Mouse (Mus musculus) neural tube, embryonic 11.5 days (tissue): ENCODE data around the gene Kcnab1. TPM values are rescaled to one million over a fixed set of nuclear protein-coding genes. Genes with fewer than 3 reads are reported as not detected.
"Not testable (repeated sequence)": the region's sequence is repeated elsewhere in the genome, so short reads cannot be mapped to it uniquely, and the experiment has no call there.

Source experiments
- ATAC-seq: fragments of 200-750 bp; cut with Nextera tagmentation; 2 replicates; pipeline ENCODE4 v1.8.0; 2017; ENCODE audit warnings: moderate number of reproducible peaks, mild to moderate bottlenecking, moderate TSS enrichment, moderate library complexity; ENCODE audit not compliant: insufficient read depth, low FRiP score, low TSS enrichment
- DNase-seq: peaks from one replicate; pipeline ENCODE4 v3.0.0-alpha.2; 2015; ENCODE audit warnings: low spot score
- H3K27ac ChIP-seq: fragments of 300-500 bp; sonication (generic); 2 replicates; pipeline ENCODE4 v1.5.1; 2014; ENCODE audit warnings: low read depth, mild to moderate bottlenecking, low read length
- H3K27me3 ChIP-seq: fragments of 300-500 bp; sonication (generic); 2 replicates; pipeline ENCODE4 v1.6.1; 2014; ENCODE audit warnings: mild to moderate bottlenecking, low read length, mixed read lengths; ENCODE audit not compliant: control insufficient read depth, insufficient read depth
- H3K36me3 ChIP-seq: fragments of 300-500 bp; sonication (generic); 2 replicates; pipeline ENCODE4 v1.6.1; 2014; ENCODE audit warnings: mild to moderate bottlenecking, low read length, moderate library complexity, mixed read lengths; ENCODE audit not compliant: control insufficient read depth, insufficient read depth
- H3K4me1 ChIP-seq: fragments of 300-500 bp; sonication (generic); 2 replicates; pipeline ENCODE4 v1.6.1; 2014; ENCODE audit warnings: low read length, mixed read lengths; ENCODE audit not compliant: control insufficient read depth, insufficient read depth
- H3K4me2 ChIP-seq: fragments of 300-500 bp; sonication (generic); 2 replicates; pipeline ENCODE4 v1.6.1; 2014; ENCODE audit warnings: low read depth, mild to moderate bottlenecking, moderate library complexity
- H3K4me3 ChIP-seq: fragments of 300-500 bp; sonication (generic); 2 replicates; pipeline ENCODE4 v1.5.1; 2014; ENCODE audit warnings: low read depth, low read length
- H3K9ac ChIP-seq: fragments of 300-500 bp; sonication (generic); 2 replicates; pipeline ENCODE4 v1.6.1; 2014; ENCODE audit warnings: mild to moderate bottlenecking, low read length
- H3K9me3 ChIP-seq: fragments of 300-500 bp; sonication (generic); 2 replicates; pipeline ENCODE4 v1.6.1; 2016; ENCODE audit warnings: low read length; ENCODE audit not compliant: control insufficient read depth
- WGBS: fragments of 180-500 bp; shearing (Covaris S2); extraction: QIAGEN DNeasy Blood & Tissue Kit; methylation state at CpG from one replicate; pipeline ENCODE4 v1.1.7; 2014; 5-methylcytosine and 5-hydroxymethylcytosine counted together
- polyA plus RNA-seq: library from polyadenylated mRNA; unstranded; fragments of >200 nt; fragmentation: Nextera tagmentation; extraction: Ambion mirVana; gene quantifications from 2 replicates; pipeline ENCODE4 v1.2.1, GENCODE M21; 2014

Gene Kcnab1
- polyA plus RNA-seq, 1 experiment from 2014 or later: 7.7 TPM

- Histone ChIP-seq H3K4me1 (no peaks in the 10 kb centered on the region), H3K4me2 (no peak overlapping the region), H3K4me3 (no peak overlapping the region), H3K36me3 (peaks cover 5% of the 10 kb centered on the region; the same call in 1 of the 2 replicates), H3K9ac (no peak overlapping the region), H3K27me3 (no peaks in the 10 kb centered on the region), H3K27ac (no peak overlapping the region), H3K9me3 (no peaks in the 10 kb centered on the region)
- ATAC-seq: no peak
- peak; percentile 49 for DNase-seq
- 77% methylated on average over 4 of the region's 4 CpGs for WGBS
These were observed 270.8 kb downstream of the Kcnab1 start for GRCm38 (mm10) chr3:65379884-65380539.

GRCm38 (mm10) chr3:65381094-65381493, 271.9 kb downstream of the Kcnab1 start:
- Histone ChIP-seq H3K36me3 (peaks cover 5% of the 10 kb centered on the region; the same call in 1 of the 2 replicates), H3K27ac (no peak overlapping the region), H3K9me3 (no peaks in the 10 kb centered on the region), H3K4me2 (no peak overlapping the region), H3K4me3 (no peak overlapping the region), H3K27me3 (no peaks in the 10 kb centered on the region), H3K4me1 (no peaks in the 10 kb centered on the region), H3K9ac (no peak overlapping the region)
- ATAC-seq (no peak), DNase-seq (no peak)
- 82% methylated on average over 4 of the region's 4 CpGs for WGBS

GRCm38 (mm10) chr3:65384431-65384830, 275.2 kb downstream of the Kcnab1 start:
- Histone ChIP-seq H3K4me2 (no peak overlapping the region), H3K9ac (no peak overlapping the region), H3K9me3 (no peaks in the 10 kb centered on the region), H3K4me3 (no peak overlapping the region), H3K36me3 (peaks cover 4% of the 10 kb centered on the region; the same call in 1 of the 2 replicates), H3K4me1 (no peaks in the 10 kb centered on the region), H3K27ac (no peak overlapping the region), H3K27me3 (no peaks in the 10 kb centered on the region)
- no peak for ATAC-seq
- WGBS: 93% methylated on average over 3 of the region's 3 CpGs
- DNase-seq: no peak

GRCm38 (mm10) chr3:65385771-65386170, 276.6 kb downstream of the Kcnab1 start:
- Histone ChIP-seq H3K36me3 (peaks cover 7% of the 10 kb centered on the region; the same call in 1 of the 2 replicates), H3K4me1 (no peaks in the 10 kb centered on the region), H3K4me3 (no peak overlapping the region), H3K4me2 (no peak overlapping the region), H3K27me3 (no peaks in the 10 kb centered on the region), H3K27ac (no peak overlapping the region), H3K9me3 (no peaks in the 10 kb centered on the region), H3K9ac (no peak overlapping the region)
- ATAC-seq (no peak), DNase-seq (no peak)

GRCm38 (mm10) chr3:65391222-65391783, 282.1 kb downstream of the Kcnab1 start:
- Histone ChIP-seq H3K27me3 (no peaks in the 10 kb centered on the region), H3K4me2 (peak overlapping the region; percentile 81), H3K27ac (no peak overlapping the region), H3K4me3 (peak overlapping the region; percentile 71), H3K9ac (peak overlapping the region; percentile 93), H3K36me3 (peaks cover 7% of the 10 kb centered on the region; the same call in 1 of the 2 replicates), H3K4me1 (peaks cover 3% of the 10 kb centered on the region; the same call in 1 of the 2 replicates), H3K9me3 (no peaks in the 10 kb centered on the region)
- DNase-seq (no peak), ATAC-seq (no peak)
- WGBS: 39% methylated on average over 6 of the region's 6 CpGs

- Histone ChIP-seq H3K9ac (peak overlapping the region; percentile 93), H3K27me3 (no peaks in the 10 kb centered on the region), H3K27ac (peak overlapping the region; percentile 86), H3K4me2 (peak overlapping the region; percentile 81), H3K36me3 (peaks cover 3% of the 10 kb centered on the region; the same call in 1 of the 2 replicates), H3K9me3 (no peaks in the 10 kb centered on the region), H3K4me3 (peak overlapping the region; percentile 71), H3K4me1 (peaks cover 3% of the 10 kb centered on the region; the same call in 1 of the 2 replicates)
- DNase-seq (peak; percentile 67), ATAC-seq (peak; percentile 66)
- WGBS: under 1% methylated on average over 37 of the region's 37 CpGs
These were observed 282.7 kb downstream of the Kcnab1 start for GRCm38 (mm10) chr3:65391784-65392420.

GRCm38 (mm10) chr3:65392421-65392817, 283.2 kb downstream of the Kcnab1 start, which contains the start of gene Ssr3:
TSS of gene Ssr3 (minus strand) at chr3:65392623.
- H3K4me1 ChIP-seq: peaks cover 3% of the 10 kb centered on the region; the same call in 1 of the 2 replicates
- WGBS: under 1% methylated on average over 36 of the region's 36 CpGs
- H3K9me3 ChIP-seq: no peaks in the 10 kb centered on the region
- DNase-seq (peak; percentile 97), ATAC-seq (peak; percentile 98)
- peak within 1 kb of the TSS; percentile 81 for H3K4me2 ChIP-seq
- no peaks in the 10 kb centered on the region for H3K27me3 ChIP-seq
- peak within 1 kb of the TSS; percentile 86 for H3K27ac ChIP-seq
- H3K4me3 ChIP-seq: peak within 1 kb of the TSS; percentile 71
- peak within 1 kb of the TSS; percentile 93 for H3K9ac ChIP-seq
- peaks cover 3% of the 10 kb centered on the region; the same call in 1 of the 2 replicates for H3K36me3 ChIP-seq

GRCm38 (mm10) chr3:65395111-65395510, 285.9 kb downstream of the Kcnab1 start:
- H3K4me2 ChIP-seq, H3K27me3 ChIP-seq, H3K9me3 ChIP-seq, H3K4me3 ChIP-seq, H3K9ac ChIP-seq, DNase-seq, H3K27ac ChIP-seq, H3K4me1 ChIP-seq, H3K36me3 ChIP-seq, ATAC-seq: not testable (repeated sequence)
- WGBS: 79% methylated on average over 1 of the region's 1 CpGs
